Mouse (Mus musculus) heart, postnatal 4 days (tissue): ENCODE measurements at regions not wholly inside any gene's neighbourhood (a gene's known extent, or its start where the extent isn't known, plus 50 kb on each side); places are given as distances from the start of the nearest gene placed in this dataset.
A peak's percentile ranks its signal among the peaks of the same experiment; 100 is the strongest.
"Not testable (repeated sequence)": the region's sequence is repeated elsewhere in the genome, so short reads cannot be mapped to it uniquely, and the experiment has no call there.

Source experiments
- DNase-seq: peaks from one replicate; pipeline ENCODE4 v3.0.0; 2021

DNA sequence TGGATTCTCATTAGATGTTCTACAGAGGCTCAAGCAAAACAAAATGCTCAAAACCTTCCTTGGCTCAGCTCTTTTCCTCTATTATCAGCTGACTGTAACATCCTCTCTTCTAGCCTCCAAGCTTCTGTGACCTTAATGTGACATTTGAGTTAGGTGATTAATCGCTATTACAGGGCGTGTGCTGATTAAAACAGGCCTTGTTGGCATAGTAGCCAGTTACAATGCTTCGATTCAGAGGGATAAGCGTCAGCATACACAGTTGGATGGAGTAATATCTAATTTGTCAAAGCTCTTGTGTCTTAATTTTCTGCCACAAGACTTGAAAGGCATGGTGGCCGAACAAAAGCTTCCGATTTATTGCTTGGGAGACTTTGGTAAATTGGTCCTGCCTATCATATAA, 378.2 kb downstream of the Fbxo8 start:
- DNase-seq = no peak

DNA sequence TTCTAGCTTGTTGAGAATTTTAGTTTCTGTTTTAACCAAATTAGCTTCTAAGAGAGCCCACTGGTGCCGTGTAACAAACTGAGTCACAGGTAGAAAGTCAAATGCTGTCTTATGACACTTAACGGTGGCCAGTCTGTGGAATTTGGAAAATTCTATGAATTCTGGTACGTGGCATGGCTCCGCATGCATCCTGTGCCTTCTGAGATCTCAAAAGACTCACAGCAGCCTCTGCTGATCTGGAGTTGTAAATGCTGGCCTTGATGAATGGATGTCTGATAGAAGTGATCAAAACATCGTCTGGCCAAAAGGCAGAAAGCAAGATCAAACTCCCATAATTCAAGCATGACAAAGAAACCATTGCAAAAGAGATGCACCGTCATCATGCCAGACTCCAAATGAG, 381.5 kb downstream of the Fbxo8 start:
- no peak for DNase-seq

DNA sequence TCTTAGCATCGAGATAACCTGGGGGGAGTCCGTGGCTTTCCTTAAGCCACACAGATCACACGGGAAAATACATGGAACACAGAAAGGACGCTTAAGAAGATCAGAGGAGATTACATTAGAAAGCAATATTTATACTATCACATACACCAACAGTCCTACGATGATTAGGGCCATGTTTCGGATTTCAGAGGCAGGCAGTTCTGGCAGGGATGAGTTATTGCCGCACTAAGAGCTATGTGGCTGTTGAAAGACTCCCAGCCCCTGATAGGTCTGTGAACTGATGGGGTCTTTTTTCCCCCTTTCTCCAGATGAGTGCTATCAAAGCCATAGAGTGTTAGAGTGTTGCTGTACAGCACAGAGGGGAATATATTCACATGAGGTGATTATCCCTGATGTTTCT, 358.6 kb upstream of the Hand2 start:
- no peak for DNase-seq

DNA sequence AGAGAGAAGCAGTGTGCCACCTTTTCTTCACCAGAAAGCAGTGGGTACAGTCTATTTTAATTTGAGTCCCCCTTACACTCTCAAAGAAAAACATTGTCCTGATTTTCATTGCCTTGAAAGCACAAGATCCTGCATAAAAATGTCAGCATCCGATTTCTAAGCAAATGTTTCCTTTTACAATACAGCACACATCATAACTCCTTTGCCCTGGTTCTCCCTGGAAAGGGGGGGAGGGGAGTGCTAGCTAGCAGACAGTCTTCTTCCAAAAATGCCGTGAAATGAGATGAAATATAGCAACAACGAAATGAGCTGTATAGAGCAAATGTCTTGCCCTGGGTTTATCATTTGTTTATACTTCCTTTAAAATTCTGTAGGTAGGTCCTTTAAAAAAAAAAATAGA, 350.5 kb upstream of the Hand2 start:
- no peak for DNase-seq

DNA sequence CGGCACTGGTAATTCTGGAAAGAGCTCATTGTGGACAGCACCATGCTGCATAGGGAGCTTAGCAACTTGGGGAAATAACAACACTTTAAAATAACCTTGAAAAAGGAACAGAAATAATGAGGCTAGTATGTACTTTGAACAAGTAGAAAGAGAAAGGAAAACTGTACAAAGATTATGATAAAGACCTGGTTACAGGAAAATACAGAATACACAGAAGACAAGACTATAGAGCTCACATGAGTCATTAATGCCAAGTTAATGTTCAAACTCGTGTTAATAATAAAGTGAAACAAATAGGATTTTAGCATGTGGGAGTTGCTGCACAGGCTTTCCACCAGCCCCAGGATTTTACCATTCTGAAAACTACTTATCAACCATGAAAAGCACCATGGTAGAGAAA, 341.8 kb upstream of the Hand2 start:
- DNase-seq = no peak

DNA sequence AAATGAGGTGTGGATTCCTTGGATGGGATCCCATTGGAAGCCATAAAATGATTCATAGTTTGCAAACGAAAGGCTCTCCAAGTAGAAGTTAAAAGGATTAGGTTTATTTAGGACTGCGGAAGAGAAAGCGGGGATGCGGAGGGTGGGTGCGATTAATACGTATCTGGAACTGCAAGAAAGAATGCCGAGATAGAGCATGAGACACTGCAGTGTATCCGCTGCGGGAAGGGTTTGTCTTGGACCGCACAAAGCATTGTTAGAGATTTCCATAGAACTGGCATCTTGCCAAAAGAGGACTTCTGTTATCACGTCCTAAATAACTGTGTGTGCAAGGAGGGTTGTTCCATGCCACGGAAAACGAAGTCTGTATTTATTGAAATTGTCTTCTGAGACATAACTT, 341.4 kb upstream of the Hand2 start:
- peak; percentile 9 for DNase-seq

DNA sequence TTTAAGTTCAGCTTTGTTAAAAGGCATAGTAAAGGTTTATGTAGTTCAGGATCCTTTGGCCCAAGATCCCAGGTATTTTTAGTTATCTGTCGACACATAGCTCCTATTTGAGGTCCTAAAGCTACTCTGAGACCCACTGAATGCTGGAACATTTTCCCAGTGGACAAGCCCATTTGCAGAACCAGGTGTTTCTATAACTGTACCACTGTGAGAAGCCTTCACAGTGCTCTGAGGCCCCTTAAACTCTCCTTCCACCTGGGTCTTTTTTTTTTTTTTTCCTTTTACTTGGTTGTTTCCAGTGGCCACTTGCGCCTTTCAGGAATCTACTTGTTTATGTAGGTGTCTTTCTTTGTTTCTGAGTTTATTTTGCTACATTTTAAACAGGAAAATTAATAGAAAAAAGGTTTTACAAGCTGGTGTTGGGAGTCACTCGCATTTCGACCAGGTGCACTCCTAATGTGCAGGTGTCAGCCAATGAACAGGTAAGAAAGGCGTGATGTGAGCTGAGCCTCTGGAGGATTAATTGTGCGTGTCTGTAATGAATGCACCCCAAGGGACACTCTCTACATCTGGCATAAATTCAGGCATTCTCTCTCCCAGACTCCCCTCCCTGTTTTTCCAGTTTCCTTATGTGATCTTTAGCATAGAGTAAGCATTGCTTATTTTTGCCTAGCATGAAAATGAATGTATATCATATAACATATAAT, 310.3 kb upstream of the Hand2 start:
- no peak for DNase-seq

DNA sequence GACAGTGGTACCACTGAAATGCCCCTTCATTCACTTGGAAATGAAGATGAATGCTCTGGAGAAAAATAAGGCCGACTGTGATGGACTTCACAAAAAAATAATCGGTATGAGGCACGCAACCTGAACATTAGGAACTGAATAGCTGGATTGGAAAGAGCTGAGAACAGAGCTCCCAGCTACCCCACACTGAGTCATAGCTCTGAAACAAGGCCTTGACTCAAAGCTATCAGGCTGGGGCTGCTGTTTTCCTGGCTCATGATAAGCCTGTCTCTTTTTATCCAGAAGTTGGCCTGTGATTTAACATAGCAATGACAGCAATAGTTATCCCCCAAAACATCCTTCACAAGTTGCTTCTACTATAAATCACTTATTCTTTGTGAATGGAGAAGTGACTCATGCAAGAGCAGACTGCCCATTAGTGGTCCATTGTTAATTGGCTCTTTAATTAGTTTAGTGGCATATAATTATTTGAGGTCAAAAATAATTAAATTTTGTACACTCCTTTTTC, 306.9 kb upstream of the Hand2 start:
- peak; percentile 10 for DNase-seq

DNA sequence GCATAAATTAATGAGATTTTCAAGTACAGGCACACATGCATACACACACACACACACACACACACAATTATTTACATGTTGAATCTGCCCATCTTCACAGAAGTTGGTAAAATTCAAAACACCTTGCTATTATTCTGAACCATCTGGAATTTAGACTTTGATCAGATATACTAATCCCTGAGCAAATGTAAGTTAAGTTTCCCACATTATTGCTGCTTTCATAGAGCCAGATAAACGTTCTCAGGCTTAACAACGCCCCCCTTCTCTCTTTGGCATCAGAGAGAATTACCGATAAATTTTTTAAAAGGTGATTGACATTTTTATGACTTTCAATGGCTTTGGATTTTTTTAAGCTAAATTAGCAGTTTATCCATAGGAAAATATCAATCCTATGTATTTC, 304.5 kb upstream of the Hand2 start:
- no peak for DNase-seq

DNA sequence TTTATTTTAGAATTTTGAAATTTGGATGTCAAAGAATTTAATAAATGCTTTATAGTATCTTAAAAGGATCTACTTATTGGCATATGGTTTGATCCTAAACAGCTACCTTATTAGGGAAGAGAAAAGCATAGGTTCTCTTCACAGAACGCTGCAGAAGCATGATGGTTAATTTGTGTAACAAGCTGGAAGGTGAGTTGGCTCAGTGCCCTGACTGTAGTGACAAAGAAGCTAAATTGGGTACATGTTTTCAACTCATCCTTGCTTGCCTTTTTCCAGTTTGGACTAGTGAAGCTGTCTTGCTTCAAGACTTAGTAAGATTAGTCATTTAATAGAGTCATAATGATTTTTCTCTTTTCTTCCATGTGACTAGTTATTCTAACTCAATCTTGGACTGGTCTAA, 292.7 kb upstream of the Hand2 start:
- DNase-seq = not testable (repeated sequence)

DNA sequence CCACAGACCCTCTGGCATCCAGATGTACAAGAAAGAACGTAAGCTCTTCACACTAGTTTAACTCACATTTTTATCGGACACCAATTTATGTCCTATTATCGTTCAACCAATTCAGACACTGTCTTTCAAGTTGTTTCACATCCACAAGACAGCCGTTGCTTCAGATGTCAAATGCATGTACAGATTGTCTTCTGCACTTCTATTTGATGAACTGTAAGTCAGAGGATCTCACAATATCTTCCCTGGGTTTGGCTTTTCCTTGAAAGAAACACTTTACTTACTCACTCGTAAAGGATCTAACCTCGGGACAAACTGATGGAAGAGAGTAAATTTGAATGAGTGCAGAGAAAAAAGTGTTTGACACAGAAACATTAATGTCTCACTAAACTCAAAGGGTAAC, 272.3 kb upstream of the Hand2 start:
- no peak for DNase-seq

DNA sequence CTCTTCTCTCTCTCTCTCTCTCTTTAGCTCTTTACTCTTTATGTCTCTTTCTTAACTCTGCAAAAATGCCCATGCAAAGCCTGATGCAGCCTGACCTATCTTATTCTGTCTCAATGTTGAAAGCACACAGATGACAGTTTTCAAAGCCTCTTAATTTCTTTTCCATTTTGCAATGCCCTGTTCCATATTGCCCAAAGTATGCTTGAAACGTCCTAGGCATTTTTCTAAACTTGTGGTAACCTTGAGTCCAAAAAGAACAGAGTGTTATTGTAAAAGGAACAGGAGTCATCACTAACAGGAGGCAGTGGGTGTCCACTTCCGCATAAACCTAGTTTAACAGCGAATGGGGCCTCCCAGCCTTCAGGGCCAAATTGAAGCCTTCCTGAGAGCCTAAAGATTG, 271.9 kb upstream of the Hand2 start:
- no peak for DNase-seq

DNA sequence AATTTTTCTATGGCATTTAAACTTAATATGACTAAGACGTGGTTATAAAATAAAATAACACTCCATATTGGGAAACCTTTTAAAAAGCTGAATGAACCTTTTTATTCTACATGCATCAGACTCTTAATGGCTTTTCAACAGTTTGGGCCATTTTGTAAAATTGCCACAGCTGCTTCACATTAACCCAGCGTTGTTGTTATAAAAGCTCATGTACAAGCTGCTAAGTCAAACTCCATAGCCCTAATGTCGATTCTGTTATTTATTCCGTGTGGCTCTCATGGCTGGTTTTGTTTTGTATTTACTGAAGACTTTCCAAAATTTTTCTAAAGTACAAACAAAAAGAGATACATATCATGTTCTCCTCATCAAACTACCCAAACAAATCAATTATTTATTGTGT, 268.1 kb upstream of the Hand2 start:
- DNase-seq = no peak

DNA sequence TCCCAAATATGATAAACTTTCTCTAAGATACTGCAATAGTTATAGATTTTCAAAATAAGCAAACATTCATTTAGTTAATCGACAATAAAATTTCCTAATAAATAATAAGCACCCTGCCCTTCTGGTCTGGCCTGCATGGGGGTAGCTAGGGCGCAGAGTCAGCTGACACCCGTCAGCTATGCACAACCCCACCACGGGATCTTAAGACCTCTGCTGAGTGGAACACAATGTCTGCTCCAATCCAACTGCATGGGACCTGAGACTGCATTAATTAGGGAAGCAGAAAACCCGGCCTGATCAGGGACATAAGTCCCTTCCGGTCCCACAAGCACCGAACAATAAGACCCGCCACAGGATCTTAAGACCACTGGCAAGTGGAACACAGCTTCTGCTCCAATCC, 243.8 kb upstream of the Hand2 start:
- DNase-seq = no peak

DNA sequence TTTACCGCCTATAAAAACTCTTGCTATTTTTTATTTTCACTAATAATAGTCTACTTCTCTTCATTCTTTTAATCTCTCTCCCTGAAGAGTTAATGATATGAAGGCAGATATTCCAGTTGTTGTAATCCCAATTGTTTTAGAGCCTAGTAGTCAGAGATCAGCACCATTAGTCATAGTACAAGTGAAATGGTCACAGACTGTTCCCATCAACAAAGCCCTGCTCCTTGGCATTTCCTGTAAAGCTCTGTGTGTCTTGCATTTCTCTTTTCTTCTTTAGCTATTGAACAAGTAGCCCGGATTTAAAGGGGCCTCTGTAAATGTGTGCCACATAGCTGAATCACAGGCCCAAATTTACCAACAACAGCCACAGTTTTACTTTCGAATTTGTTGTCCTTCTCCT, 234.0 kb upstream of the Hand2 start:
- DNase-seq = no peak

DNA sequence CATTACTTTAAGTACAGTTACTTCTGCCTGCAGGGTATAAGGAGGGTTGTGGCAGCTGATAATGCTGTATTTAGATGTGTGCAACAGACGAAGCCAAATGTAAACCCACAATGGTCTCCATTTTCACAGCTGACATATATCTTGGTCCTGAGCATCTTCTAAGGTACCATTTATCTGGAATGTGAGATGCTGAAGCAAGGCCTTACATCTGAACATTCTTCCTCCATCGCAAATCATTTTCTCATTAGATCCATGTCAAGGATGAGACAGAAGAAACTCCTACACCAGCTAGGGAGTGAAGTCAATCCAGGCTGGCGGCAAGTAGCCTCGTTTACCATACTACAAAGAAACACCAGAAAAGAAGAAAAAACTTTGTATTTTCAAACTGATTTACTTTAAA, 228.4 kb upstream of the Hand2 start:
- DNase-seq = no peak

DNA sequence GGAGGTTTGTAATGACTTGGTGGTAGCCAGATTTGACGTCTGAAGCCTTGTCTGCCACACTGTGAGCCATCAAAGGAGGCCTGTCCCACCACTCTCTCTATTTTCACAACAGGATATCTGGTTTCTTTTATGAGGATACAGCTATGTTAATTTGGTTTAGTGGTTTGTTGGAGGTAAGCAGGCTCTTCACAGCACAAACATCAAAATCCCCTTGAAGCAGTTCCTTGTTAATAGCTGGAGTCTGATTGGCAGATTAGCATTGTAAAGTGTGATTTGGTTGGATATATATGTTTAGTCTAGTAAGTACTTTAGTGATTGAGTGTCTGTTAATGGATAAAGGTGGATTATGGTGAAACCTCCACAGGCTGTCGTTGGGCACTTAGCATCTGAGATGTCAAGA, 225.6 kb upstream of the Hand2 start:
- no peak for DNase-seq

DNA sequence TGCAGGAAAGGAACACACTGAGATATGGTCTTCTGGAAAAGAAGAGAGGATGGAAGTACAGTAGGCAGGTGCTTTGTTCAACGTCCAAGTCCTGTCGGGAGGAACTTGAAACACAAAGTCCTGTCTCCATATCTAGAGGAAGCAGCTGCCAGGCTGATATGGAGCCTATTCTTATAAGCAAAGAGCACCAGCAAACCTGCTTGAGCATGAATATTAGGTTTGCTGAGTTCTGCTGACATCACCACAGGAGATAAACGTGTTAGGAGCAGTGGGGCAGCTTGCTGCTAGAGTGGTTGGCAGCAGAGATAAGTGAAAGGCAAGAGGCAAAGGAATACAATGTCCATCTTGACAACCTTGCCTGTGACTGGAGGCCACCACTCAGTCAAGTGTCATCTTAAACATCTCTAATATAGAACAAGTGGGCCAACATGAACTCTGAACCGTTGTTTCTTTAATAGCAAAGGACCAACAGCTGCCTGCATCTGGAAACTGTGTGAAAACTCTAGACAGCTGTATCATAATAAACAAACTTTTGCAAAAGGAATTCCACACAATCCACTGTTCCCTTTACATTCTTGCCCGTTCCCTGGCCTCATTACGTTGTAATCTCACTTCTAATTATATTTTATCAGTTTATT, 209.9 kb upstream of the Hand2 start:
- DNase-seq = not testable (repeated sequence)

DNA sequence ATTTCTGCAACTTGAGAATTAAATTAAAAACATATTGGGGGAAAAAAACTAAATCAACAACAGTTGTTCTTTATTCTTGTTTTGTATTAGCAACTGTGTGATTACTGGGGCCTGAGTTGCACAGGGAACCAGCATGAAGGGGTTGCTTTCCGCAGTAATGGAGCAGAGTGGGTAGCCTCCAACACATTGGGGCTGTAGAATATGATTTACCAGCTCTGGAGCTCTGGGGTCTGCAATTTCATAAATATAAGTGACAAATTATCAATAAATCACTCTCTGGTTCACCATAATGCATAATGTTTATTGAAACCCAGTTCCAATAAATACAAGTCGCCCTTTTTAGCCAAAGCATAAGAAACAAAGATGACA, 209.4 kb upstream of the Hand2 start:
- DNase-seq = no peak

DNA sequence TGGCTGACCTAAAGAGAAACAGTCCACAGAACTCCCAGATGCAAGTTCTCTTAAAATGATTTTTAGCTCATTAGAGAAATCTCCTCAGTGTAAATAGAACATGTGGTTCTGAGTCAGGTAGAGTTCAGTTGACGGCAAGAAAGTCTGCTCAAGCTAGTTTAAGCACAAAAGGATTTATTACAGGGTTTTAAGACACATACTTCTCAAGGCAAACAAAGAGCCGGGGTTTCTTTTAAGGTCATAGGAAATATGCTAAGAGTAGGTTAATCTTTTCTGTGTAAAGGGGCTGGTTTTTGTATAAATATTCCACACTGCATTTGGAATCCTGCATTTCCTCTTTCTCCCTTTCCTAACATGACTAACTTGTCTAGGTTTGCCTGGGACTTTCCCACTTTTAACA, 206.9 kb upstream of the Hand2 start:
- no peak for DNase-seq

DNA sequence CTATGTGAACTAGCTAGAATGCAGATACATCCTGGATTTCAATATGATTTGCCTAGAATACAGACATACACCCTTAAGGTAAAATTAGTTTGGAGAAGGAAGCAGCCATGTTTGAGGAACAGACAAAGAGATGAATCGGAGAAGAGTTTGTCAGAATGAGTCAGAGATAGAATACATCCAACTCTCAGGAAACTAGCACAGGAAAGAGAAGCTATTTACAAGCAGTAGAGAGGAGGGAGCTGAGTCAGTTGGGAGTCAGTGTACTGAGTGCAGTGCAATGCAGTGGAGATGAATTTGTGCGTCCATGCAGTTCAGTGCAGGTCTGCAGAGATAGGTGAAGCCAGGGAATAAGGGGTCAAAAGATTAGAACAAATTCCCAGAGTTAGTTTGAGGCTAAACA, 205.5 kb upstream of the Hand2 start:
- DNase-seq = no peak

DNA sequence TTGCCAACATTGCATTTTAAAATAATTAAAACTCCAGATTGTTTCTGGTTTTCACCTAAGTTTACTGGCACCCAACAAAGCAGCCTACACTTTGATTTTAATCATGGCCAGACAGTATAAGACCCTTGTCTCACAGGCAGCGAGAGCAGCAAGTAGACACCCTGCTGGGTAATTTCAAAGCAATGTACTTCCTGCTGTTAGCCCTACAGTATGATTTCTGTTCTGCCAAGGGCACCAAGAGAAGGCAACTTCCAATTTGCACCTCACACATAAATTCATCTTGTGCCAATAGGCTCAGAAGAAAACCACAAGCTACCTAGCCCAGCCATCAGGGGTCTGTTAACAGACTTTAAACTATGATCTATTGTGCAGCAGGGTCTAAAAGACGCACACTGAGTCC, 186.7 kb upstream of the Hand2 start:
- no peak for DNase-seq

DNA sequence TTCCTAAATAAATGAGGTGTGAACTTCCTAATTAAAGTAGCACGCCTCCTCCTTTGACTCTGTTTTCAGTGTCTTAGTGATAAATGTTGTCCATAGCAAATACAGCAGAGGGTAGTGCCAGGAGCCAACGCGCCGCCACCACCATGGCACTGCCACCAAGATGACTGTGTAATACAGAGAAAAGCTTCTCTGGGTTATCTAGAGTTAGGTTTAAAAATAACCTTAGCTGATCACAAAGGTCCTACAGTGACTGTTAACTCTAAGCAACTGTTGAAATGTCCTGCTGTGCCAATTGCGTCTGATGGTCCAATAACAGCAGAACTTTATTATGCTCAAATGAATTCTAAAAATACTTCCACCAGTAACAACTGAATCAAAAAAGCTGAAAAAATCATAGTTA, 186.1 kb upstream of the Hand2 start:
- DNase-seq = peak; percentile 56

DNA sequence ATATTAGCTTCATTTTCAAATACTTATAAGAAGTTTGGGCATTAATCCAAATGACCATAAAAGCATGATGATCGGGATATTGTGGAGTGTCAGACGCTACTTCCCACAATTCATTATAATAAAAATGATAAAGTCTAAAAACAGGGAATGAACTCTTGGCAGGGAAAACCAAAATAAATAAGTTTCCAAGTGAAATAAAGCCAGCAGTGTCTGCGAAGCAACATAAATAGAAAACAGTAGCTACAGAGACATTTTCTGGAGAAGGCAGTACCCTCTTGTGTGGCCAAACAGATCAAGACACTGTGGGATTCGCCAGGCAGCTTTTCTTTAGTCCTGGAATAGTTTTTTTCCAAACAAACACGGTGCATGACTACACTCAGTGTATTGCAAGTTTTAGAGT, 172.7 kb upstream of the Hand2 start:
- DNase-seq = no peak

DNA sequence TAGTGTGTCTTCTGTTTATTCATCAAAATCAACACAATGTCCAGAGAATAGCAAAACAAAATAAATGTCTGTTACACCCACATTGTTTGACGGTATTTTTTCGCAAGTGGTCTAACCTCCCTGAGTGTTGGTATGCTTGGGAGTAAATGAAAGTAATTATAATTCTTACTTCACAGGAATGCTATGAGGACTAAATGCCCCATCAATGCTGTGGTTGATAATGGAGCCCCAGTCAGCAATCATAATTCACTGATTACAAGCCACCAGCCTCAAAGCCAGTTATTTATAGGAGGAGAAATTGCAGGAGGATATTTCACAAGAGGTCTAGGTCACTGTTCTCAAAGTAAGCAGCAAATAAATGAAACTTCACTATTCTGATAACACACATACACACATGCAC, 129.6 kb upstream of the Hand2 start:
- no peak for DNase-seq
